Mouse (Mus musculus) urinary bladder, postnatal 14 days (tissue): ENCODE measurements around the gene Camta2.

Source experiments
- DNase-seq: peaks from one replicate; pipeline ENCODE4 v3.0.0; 2021; ENCODE audit warnings: low spot score

The Camta2 gene

GRCm38 (mm10) chr11:70687601-70688199 is at the start of gene Camta2:
Gene Camta2, minus strand, starts transcription at chr11:70688105.
- peak; percentile 86 for DNase-seq

GRCm38 (mm10) chr11:70733256-70733655 is 45.4 kb upstream of the Camta2 start:
- DNase-seq, result no peak

GRCm38 (mm10) chr11:70731178-70731577 is 43.3 kb upstream of the Camta2 start:
- DNase-seq, result no peak

- no peak for DNase-seq
These were observed 42.6 kb upstream of the Camta2 start for GRCm38 (mm10) chr11:70730427-70731038.

- no peak for DNase-seq
These were observed 39.5 kb upstream of the Camta2 start for GRCm38 (mm10) chr11:70727385-70727784.

- DNase-seq, result no peak
These were observed 38.7 kb upstream of the Camta2 start for GRCm38 (mm10) chr11:70726585-70726984.

GRCm38 (mm10) chr11:70724706-70725105 is 36.8 kb upstream of the Camta2 start:
- no peak for DNase-seq

GRCm38 (mm10) chr11:70721072-70721471 is 33.2 kb upstream of the Camta2 start:
- DNase-seq, result no peak

- no peak for DNase-seq
These were observed 32.7 kb upstream of the Camta2 start for GRCm38 (mm10) chr11:70720567-70720966.

- DNase-seq, result no peak
These were observed 30.6 kb upstream of the Camta2 start for GRCm38 (mm10) chr11:70718481-70718880.

GRCm38 (mm10) chr11:70715832-70716231 is 27.9 kb upstream of the Camta2 start:
- peak; percentile 38 for DNase-seq

GRCm38 (mm10) chr11:70713222-70713621 is 25.3 kb upstream of the Camta2 start:
- no peak for DNase-seq

GRCm38 (mm10) chr11:70711026-70711425 is 23.1 kb upstream of the Camta2 start:
- no peak for DNase-seq

GRCm38 (mm10) chr11:70706127-70706526 is 18.2 kb upstream of the Camta2 start:
- no peak for DNase-seq

- DNase-seq, result peak; percentile 46
These were observed 14.9 kb upstream of the Camta2 start for GRCm38 (mm10) chr11:70702781-70703180.

GRCm38 (mm10) chr11:70701984-70702733 is 14.3 kb upstream of the Camta2 start:
- no peak for DNase-seq

- peak; percentile 53 for DNase-seq
These were observed 13.5 kb upstream of the Camta2 start for GRCm38 (mm10) chr11:70701221-70701955.

- DNase-seq, result peak; percentile 79
These were observed 12.7 kb upstream of the Camta2 start for GRCm38 (mm10) chr11:70700613-70701012.

- DNase-seq, result peak; percentile 96
These were observed 12.0 kb upstream of the Camta2 start, which contains the start of the genes Inca1 and Kif1c for GRCm38 (mm10) chr11:70699722-70700556. Gene Inca1, minus strand, starts transcription at chr11:70700155. Gene Kif1c, plus strand, starts transcription at chr11:70700548.

GRCm38 (mm10) chr11:70699051-70699450 is 11.1 kb upstream of the Camta2 start:
- no peak for DNase-seq

- no peak for DNase-seq
These were observed 9.5 kb upstream of the Camta2 start for GRCm38 (mm10) chr11:70697376-70697775.
